Mouse (Mus musculus): ENCODE data around the gene Pclaf.

Gene Pclaf

GRCm38 (mm10) chr9:65890143-65890628 lies at the start of gene Pclaf:
TSS of gene Pclaf (plus strand) at chr9:65890237.
- peak; percentile 26 for DNase-seq (ENCODE audit: low spot score)

DNA sequence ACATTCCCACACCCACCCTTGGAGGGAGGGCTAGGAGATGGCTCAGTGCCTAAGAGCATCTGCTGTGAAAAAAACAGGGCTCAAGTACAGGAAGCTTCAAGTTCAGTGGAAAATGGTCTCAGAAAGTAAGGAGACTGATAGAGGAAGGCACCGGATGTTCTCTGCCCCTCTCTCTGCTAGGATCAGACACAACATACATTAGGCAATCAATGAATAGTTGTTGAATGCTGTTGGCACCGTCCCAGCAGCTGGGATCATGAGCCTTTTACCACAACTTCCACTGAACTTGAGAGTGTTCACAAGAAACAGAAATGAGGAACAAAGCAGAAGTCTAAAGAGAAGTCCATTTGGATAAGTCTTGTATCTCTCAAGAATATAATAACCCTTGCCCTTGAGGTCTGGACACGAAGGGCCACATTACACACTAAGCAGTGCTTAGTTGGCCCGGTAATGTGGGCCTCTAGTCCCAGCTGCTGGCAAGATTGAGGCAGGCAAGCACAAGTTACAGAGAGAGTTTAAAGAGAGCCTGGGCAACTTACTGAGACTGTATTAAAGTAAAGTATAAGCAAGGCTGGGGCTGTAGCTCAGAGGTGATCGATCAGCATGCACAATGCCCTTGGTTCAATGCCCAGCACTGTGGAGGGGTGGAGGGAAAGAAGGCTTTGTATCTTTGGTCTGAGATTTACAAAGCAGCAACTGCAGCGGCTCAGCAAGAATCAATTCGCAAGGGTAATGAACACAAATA lies 45.4 kb upstream of the Pclaf start:
- no peak for DNase-seq (ENCODE audit: low spot score)

GRCm38 (mm10) chr9:65848154-65848553 lies 41.9 kb upstream of the Pclaf start:
- DNase-seq (ENCODE audit: low spot score) = peak; percentile 34

GRCm38 (mm10) chr9:65850203-65850602 lies 39.8 kb upstream of the Pclaf start:
- DNase-seq (ENCODE audit: low spot score) = no peak

DNA sequence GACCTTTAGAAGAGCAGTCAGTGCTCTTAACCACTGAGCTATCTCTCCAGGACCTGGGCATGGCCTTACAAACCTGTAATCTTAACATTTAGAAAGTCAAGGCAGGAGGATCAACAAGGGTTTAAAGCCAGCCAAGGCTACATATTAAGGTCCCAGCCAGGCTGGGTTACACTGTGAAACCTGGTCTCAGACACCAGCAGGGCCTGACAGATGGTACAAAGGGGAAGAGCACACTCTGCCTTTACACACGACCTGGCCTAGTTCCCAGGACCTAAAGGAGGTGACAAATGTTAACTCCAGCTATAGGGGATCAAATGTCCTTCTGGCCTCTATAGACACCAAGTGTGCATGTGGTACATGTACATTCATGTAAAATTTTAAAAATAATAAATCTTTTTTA lies 30.4 kb upstream of the Pclaf start:
- no peak for DNase-seq (ENCODE audit: low spot score)

- peak; percentile 92 for DNase-seq (ENCODE audit: low spot score)
These were observed 5.3 kb upstream of the Pclaf start for GRCm38 (mm10) chr9:65884564-65885315.

GRCm38 (mm10) chr9:65891126-65891525 lies 1.1 kb downstream of the Pclaf start:
- DNase-seq (ENCODE audit: low spot score) = no peak

DNA sequence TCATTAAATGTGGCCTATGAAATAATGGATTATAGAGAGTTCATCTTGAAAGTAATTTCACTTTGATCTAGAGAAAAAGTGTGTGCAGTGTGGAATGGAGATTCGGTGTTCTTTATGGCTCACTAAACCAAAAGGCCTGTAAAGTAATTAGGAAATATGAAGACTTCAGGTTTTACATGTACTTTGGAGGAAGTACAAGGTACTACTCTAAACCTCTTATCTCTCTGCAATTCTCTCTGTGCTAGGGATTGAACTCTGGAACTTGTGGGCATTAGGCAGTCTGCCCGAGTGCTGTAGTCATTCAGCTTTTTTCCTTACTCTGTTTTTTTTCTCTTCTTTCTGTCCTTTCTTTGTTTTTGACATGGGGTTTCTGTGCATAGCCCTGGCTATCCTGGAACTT lies 6.9 kb downstream of the Pclaf start:
- no peak for DNase-seq (ENCODE audit: low spot score)

DNA sequence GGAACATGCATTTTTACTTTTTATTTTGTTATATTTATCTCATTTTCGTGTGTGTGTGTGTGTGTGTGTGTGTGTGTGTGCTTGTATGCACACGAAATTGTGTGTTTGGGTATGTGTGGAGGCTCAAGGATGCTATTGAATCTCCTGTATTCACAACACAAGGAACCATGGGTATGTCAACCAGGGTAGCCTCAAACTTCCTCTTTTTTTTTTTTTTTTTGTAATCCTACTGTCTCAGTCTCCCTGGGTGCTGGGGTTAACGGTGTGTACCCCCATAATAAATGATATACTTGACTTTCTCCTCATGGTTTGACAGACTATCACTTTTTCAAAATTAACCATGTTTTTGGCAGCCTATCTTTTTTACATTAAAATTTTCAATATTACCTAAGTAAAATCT lies 12.8 kb downstream of the Pclaf start:
- no peak for DNase-seq (ENCODE audit: low spot score)

DNA sequence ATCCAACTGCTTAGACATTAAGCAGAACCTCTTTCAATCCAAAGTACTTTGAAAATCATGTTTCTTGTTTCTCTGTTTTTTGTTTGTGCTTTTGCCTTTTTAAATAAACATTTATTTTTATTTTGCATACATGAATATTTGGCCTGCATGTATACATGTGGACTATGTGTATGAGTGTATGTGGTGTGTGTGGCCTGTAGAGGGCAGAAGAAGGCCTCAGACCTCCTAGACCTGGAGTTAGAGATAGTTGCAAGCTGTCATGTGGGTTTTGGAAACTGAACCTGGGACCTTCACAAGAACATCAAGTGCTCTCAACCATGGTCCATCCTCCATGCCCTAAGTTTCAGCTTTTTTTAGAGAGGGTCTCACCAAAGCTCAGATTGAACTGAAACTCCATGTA lies 13.4 kb downstream of the Pclaf start:
- no peak for DNase-seq (ENCODE audit: low spot score)

DNA sequence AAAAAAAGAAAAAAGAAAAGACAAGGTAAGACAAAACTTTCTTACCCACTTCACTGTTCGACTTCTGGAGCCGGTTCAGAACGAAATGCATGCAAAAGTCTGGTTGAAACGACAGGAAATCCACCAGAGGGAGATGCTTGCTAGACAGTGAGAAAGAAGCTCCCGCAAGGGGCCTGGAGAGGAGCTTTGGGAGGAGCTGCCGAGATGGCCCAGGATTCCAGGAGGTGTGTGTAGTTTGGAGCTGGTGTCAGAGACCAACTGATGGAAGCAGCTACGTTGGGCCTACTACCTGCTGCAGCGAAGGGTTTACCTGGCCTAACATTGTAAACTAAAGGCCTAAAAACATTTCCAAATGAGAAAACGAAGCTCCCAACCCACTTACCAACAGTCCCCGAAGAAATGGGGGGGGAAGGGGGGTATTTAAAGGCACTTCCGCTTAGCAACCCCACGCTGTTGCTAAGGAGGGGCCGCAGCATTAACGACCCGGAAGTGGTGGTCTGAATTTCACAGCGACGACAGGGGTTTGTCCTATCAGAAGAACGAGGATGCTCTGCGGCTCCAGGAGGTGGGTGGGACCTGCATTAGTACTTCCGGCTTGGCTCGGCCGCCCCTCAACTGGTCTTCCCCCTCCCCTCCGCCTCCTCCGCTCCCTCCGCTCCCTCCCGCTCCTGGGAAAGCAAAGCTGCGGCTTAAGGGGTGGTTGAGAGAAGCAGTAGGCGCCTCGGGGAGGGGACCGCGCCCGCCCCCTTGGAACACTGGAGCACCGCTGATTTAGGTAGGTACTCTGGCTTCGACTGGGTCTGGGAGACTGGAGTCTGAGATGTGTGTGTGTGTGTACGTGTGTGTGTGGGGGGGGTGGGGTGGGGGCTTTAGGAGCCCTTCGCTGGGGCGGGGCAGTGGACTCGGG lies 18.6 kb downstream of the Pclaf start, which contains the start of the genes Trip4 and Csnk1g1:
TSS of gene Trip4 (minus strand) at position 401 of the 907 bp plus-strand sequence.
TSS of gene Csnk1g1 (plus strand) at position 531 of the 907 bp plus-strand sequence.
- DNase-seq (ENCODE audit: low spot score) = peak; percentile 84

DNA sequence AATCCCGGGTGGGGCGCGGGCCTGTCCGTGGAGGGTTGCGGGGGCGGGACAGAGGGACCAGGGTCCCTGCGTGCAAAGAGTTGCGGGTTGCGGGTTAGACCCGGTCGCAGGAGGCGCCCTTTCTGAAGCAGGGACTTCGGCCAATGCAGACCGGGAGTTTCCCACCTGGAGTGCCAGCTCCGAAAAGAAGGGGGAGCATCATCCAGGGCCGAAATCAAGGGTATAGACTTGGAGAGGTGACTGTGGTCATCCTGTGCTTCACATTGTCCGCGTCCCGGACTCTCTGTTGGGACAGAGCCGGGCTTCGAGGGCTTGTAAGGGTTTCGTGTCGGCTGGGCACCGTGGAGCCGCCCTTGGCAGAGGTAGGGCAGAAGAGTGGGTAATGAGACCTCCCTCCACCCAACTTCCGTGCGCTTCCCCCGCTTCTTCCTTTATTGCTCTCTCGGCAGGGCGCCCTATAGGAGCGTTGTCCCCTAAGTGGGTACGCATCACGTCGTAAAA lies 19.3 kb downstream of the Pclaf start:
- DNase-seq (ENCODE audit: low spot score) = peak; percentile 25

DNA sequence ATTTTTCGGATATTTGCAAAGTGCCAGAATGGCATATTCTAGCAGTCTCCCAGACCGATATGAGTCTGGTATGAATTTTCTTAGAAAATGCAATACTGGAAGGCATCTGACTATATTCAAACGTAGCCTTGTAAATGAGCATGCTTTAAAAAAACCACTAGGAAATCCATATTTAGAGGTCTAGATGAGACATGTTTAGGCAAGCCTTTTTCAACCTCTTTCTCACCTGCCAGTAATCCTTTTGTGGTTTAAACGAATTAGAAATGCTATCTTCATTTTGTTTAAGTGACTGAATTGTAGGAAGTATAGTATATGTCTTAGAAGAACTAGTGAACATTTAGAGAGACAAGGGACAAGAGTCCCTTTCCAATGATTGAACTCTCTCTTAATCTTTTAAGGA lies 19.8 kb downstream of the Pclaf start:
- no peak for DNase-seq (ENCODE audit: low spot score)

DNA sequence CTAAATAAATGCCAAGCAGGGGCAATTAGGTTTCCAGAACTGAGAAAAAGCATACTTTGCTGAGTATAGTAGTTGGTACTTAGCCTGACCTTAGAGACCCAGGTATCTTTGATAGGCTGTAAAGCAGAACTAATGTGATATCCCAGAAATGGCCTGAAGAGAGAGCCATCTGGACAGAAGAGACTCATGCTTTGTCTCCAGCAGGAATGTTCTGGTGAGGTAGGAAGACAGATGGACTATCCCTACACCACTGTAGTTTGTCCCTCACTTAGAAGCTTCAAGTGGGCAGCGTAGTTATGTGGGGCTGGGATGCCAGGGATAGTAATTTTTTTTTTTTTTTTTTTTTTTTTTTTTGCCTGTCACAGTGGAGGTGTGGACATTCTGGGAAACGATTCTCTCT lies 23.9 kb downstream of the Pclaf start:
- DNase-seq (ENCODE audit: low spot score) = no peak

DNA sequence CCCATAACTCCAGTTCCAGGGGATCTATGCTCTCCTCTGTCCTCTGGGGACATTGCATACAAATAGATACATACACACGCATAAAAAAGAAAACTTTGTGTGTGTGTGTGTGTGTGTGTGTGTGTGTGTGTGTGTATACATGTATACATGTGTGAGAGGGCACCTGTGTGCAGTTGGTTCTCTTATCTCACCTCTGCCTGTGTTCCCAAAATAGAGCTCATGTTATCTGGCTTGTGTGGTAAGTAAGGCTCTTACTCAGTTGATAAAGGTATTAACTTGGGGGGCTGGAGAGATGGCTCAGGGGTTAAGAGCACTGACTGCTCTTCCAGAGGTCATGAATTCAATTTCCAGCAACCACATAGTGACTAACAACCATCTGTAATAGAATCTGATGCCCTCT lies 27.0 kb downstream of the Pclaf start:
- no peak for DNase-seq (ENCODE audit: low spot score)

GRCm38 (mm10) chr9:65928456-65928855 lies 38.4 kb downstream of the Pclaf start:
- DNase-seq (ENCODE audit: low spot score) = no peak

GRCm38 (mm10) chr9:65929826-65930225 lies 39.8 kb downstream of the Pclaf start:
- DNase-seq (ENCODE audit: low spot score) = no peak

- DNase-seq (ENCODE audit: low spot score) = no peak
These were observed 47.5 kb downstream of the Pclaf start for GRCm38 (mm10) chr9:65937566-65937965.

GRCm38 (mm10) chr9:65951082-65951587 lies 61.1 kb downstream of the Pclaf start:
- DNase-seq (ENCODE audit: low spot score) = no peak

Data from ovary, postnatal 14 days (tissue).